Mouse (Mus musculus): ENCODE data around the gene Fas.

DNA sequence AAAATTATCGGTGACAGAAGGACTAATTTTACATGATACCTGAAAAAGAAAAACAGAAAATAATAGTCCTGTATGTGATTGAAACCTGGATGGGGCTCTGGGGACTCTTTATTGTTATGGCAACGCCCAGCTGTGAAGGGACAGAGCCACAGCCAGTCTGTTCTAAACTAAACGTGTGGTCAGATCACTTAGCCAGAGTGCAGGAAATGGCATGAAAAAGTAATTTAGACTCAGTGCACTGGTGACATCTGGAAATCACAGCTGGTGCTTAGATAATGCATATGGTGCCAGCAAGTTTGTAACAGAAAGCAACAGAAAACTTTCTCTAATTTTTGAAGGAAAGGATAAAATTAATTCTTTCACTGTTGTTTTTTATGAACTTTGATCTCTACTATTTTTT lies 79.9 kb downstream of the Fas start:
- TF ChIP-seq USF2 (conservative IDR thresholded peaks at IDR 0.05; ENCODE audit: low read depth, low read length) (no peak), EP300 (IDR thresholded peaks at IDR 0.05; ENCODE audit: low read length) (no peak)
